Mouse (Mus musculus): ENCODE data around the gene Cyp2d11.

DNA sequence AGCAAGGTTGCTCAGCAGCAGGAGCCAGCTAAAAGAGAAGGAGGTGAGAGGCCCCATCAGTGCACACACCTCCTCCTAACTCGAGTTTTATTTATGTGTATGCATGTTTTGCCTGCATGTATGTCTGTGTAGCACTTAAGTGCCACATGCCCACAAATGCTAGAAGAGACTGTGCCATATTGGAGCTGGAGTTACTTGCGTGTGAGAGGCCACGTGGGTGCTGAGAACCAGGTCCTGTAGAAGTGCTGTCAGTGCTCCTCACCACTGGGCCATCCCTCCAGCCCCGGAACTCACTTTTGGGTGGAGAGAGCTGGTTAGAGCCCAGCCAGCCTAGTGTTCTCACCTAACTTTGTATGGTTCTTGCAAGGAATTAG lies 46.5 kb downstream of the Cyp2d11 start:
- TF ChIP-seq TAL1 (IDR thresholded peaks at IDR 0.05; ENCODE audit: low read length), result no peak
- no peak for TF ChIP-seq GATA1 (IDR thresholded peaks at IDR 0.05; ENCODE audit: low read length)
